Mouse (Mus musculus): ENCODE data around the gene Gm20388. TPM values are rescaled to one million over a fixed set of nuclear protein-coding genes. Genes with fewer than 3 reads are reported as not detected.
A peak's percentile ranks its signal among the peaks of the same experiment; 100 is the strongest.

The Gm20388 gene
- polyA plus RNA-seq, 1 experiment = 28.1 TPM

GRCm38 (mm10) chr8:122986501-122987184, 3076.0 kb downstream of the Gm20388 start:
- TF ChIP-seq EP300 (IDR thresholded peaks at IDR 0.05; ENCODE audit: insufficient read depth, low read depth, low read length) (no peak), CTCF (IDR thresholded peaks at IDR 0.05; ENCODE audit: low read depth, low read length) (no peak), POLR2A (IDR thresholded peaks at IDR 0.05; ENCODE audit: insufficient read depth, low read length) (no peak)
- Histone ChIP-seq H3K36me3 (ENCODE audit: control insufficient read depth, insufficient read depth, low read length, poor library complexity, severe bottlenecking) (no peaks in the 10 kb centered on the region), H3K4me1 (ENCODE audit: control insufficient read depth, insufficient read depth, low read length) (peaks cover 6% of the 10 kb centered on the region), H3K4me3 (ENCODE audit: low read depth, low read length) (no peak overlapping the region), H3K9ac (ENCODE audit: low read depth, poor library complexity, severe bottlenecking) (no peak overlapping the region), H3K27ac (ENCODE audit: insufficient read depth, low read length) (peak overlapping the region; percentile 13; the same call in 1 of the 2 replicates), H3K27me3 (ENCODE audit: control insufficient read depth, insufficient read depth, low read length, poor library complexity, severe bottlenecking) (no peaks in the 10 kb centered on the region), H3K9me3 (replicated peaks; ENCODE audit: control insufficient read depth, insufficient read depth, low read length, poor library complexity, severe bottlenecking) (no peaks in the 10 kb centered on the region)

GRCm38 (mm10) chr8:122987255-122987654, 3076.6 kb downstream of the Gm20388 start:
- Histone ChIP-seq H3K9ac (ENCODE audit: low read depth, poor library complexity, severe bottlenecking) (no peak overlapping the region), H3K9me3 (replicated peaks; ENCODE audit: control insufficient read depth, insufficient read depth, low read length, poor library complexity, severe bottlenecking) (no peaks in the 10 kb centered on the region), H3K4me1 (ENCODE audit: control insufficient read depth, insufficient read depth, low read length) (peaks cover 6% of the 10 kb centered on the region), H3K36me3 (ENCODE audit: control insufficient read depth, insufficient read depth, low read length, poor library complexity, severe bottlenecking) (no peaks in the 10 kb centered on the region), H3K4me3 (ENCODE audit: low read depth, low read length) (no peak overlapping the region), H3K27ac (ENCODE audit: insufficient read depth, low read length) (peak overlapping the region; percentile 13; the same call in 1 of the 2 replicates), H3K27me3 (ENCODE audit: control insufficient read depth, insufficient read depth, low read length, poor library complexity, severe bottlenecking) (no peaks in the 10 kb centered on the region)
- TF ChIP-seq EP300 (IDR thresholded peaks at IDR 0.05; ENCODE audit: insufficient read depth, low read depth, low read length) = no peak
- TF ChIP-seq CTCF (IDR thresholded peaks at IDR 0.05; ENCODE audit: low read depth, low read length) = no peak
- no peak for TF ChIP-seq POLR2A (IDR thresholded peaks at IDR 0.05; ENCODE audit: insufficient read depth, low read length)

DNA sequence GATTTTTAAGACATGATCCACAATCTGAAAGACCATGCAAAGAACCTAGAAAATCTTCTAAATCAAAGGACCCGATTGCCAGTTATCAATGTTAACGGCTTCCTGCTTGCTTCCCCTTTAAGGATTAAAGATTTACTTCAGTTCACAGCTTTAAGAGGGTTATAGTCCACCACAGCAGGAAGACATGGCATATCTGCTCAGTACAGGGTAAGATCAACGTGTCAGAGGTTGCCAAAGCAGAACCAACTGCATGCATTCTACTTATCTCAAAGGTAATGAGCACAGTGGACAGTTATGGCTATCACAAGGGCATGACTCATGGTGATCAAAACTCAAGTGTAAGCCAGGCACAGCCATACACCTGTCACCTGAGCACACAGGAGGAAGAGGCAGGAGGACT, 3078.3 kb downstream of the Gm20388 start:
- Histone ChIP-seq H3K9me3 (replicated peaks; ENCODE audit: control insufficient read depth, insufficient read depth, low read length, poor library complexity, severe bottlenecking) (no peaks in the 10 kb centered on the region), H3K4me3 (ENCODE audit: low read depth, low read length) (no peak overlapping the region), H3K27ac (ENCODE audit: insufficient read depth, low read length) (no peak overlapping the region), H3K4me1 (ENCODE audit: control insufficient read depth, insufficient read depth, low read length) (peaks cover 6% of the 10 kb centered on the region), H3K36me3 (ENCODE audit: control insufficient read depth, insufficient read depth, low read length, poor library complexity, severe bottlenecking) (no peaks in the 10 kb centered on the region), H3K27me3 (ENCODE audit: control insufficient read depth, insufficient read depth, low read length, poor library complexity, severe bottlenecking) (no peaks in the 10 kb centered on the region), H3K9ac (ENCODE audit: low read depth, poor library complexity, severe bottlenecking) (no peak overlapping the region)
- TF ChIP-seq POLR2A (IDR thresholded peaks at IDR 0.05; ENCODE audit: insufficient read depth, low read length) (no peak), CTCF (IDR thresholded peaks at IDR 0.05; ENCODE audit: low read depth, low read length) (no peak)

DNA sequence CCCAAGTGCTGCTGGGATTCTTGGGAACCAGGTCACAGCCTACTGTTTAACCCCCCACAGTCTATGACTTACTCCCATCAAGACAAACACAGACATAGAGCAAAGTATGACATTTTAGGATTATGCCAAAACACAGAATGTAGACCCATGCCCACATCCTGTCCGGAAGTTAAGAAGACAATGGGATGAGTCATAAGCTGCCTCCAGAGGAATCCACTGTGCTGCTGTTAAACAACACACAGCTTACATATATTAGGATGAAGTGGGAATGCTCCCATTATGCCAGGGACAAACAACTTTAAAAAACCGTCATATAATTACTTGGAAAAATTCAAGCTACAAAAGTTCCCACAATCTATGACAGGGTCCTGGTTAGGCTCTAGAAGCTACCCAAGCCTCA, 3079.3 kb downstream of the Gm20388 start:
- Histone ChIP-seq H3K9ac (ENCODE audit: low read depth, poor library complexity, severe bottlenecking) (no peak overlapping the region), H3K4me3 (ENCODE audit: low read depth, low read length) (no peak overlapping the region), H3K27me3 (ENCODE audit: control insufficient read depth, insufficient read depth, low read length, poor library complexity, severe bottlenecking) (no peaks in the 10 kb centered on the region), H3K9me3 (replicated peaks; ENCODE audit: control insufficient read depth, insufficient read depth, low read length, poor library complexity, severe bottlenecking) (no peaks in the 10 kb centered on the region), H3K36me3 (ENCODE audit: control insufficient read depth, insufficient read depth, low read length, poor library complexity, severe bottlenecking) (no peaks in the 10 kb centered on the region), H3K4me1 (ENCODE audit: control insufficient read depth, insufficient read depth, low read length) (peaks cover 6% of the 10 kb centered on the region), H3K27ac (ENCODE audit: insufficient read depth, low read length) (no peak overlapping the region)
- TF ChIP-seq POLR2A (IDR thresholded peaks at IDR 0.05; ENCODE audit: insufficient read depth, low read length) (no peak), CTCF (IDR thresholded peaks at IDR 0.05; ENCODE audit: low read depth, low read length) (no peak), EP300 (IDR thresholded peaks at IDR 0.05; ENCODE audit: insufficient read depth, low read depth, low read length) (no peak)

GRCm38 (mm10) chr8:122991368-122991767, 3080.7 kb downstream of the Gm20388 start:
- no peak overlapping the region for H3K4me3 ChIP-seq (ENCODE audit: low read depth, low read length)
- H3K27ac ChIP-seq (ENCODE audit: insufficient read depth, low read length) = no peak overlapping the region
- peaks cover 6% of the 10 kb centered on the region for H3K4me1 ChIP-seq (ENCODE audit: control insufficient read depth, insufficient read depth, low read length)

DNA sequence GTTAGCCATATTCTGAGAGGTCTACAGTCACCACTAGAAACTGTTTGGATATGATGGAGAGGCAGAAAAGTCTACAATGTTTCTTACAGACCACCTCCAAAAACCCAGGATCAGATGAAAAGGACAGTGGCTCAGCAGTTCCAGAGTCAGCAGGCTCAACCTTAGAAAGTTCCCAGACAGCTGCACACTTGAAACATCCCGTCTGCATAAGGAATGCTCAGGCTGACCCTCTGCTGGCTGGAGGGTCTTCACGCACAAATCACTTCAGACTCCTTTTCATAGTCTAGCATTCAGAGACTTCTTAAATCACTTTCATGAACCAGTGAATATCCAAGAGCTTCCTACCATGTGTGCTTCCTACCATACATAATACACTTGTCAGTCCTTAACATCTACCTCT, 3081.7 kb downstream of the Gm20388 start:
- Histone ChIP-seq H3K4me1 (ENCODE audit: control insufficient read depth, insufficient read depth, low read length) (peaks cover 5% of the 10 kb centered on the region), H3K27me3 (ENCODE audit: control insufficient read depth, insufficient read depth, low read length, poor library complexity, severe bottlenecking) (no peaks in the 10 kb centered on the region), H3K36me3 (ENCODE audit: control insufficient read depth, insufficient read depth, low read length, poor library complexity, severe bottlenecking) (no peaks in the 10 kb centered on the region; the same call in 1 of the 2 replicates), H3K9me3 (replicated peaks; ENCODE audit: control insufficient read depth, insufficient read depth, low read length, poor library complexity, severe bottlenecking) (no peaks in the 10 kb centered on the region), H3K27ac (ENCODE audit: insufficient read depth, low read length) (peak overlapping the region; percentile 6; the same call in 1 of the 2 replicates), H3K4me3 (ENCODE audit: low read depth, low read length) (no peak overlapping the region), H3K9ac (ENCODE audit: low read depth, poor library complexity, severe bottlenecking) (no peak overlapping the region)
- TF ChIP-seq EP300 (IDR thresholded peaks at IDR 0.05; ENCODE audit: insufficient read depth, low read depth, low read length) = no peak
- no peak for TF ChIP-seq POLR2A (IDR thresholded peaks at IDR 0.05; ENCODE audit: insufficient read depth, low read length)
- TF ChIP-seq CTCF (IDR thresholded peaks at IDR 0.05; ENCODE audit: low read depth, low read length) = no peak

More at GRCm38 (mm10) chr8:122991368-122991767, 3080.7 kb downstream of the Gm20388 start:
- Histone ChIP-seq H3K9ac (ENCODE audit: low read depth, poor library complexity, severe bottlenecking) (no peak overlapping the region), H3K27me3 (ENCODE audit: control insufficient read depth, insufficient read depth, low read length, poor library complexity, severe bottlenecking) (no peaks in the 10 kb centered on the region), H3K9me3 (replicated peaks; ENCODE audit: control insufficient read depth, insufficient read depth, low read length, poor library complexity, severe bottlenecking) (no peaks in the 10 kb centered on the region), H3K36me3 (ENCODE audit: control insufficient read depth, insufficient read depth, low read length, poor library complexity, severe bottlenecking) (no peaks in the 10 kb centered on the region)
- TF ChIP-seq CTCF (IDR thresholded peaks at IDR 0.05; ENCODE audit: low read depth, low read length) = no peak
- no peak for TF ChIP-seq POLR2A (IDR thresholded peaks at IDR 0.05; ENCODE audit: insufficient read depth, low read length)
- no peak for TF ChIP-seq EP300 (IDR thresholded peaks at IDR 0.05; ENCODE audit: insufficient read depth, low read depth, low read length)

Measured in ES-Bruce4 (cell line).